Mouse (Mus musculus): ENCODE data around the gene Gm12169.
"Not testable (repeated sequence)": the region's sequence is repeated elsewhere in the genome, so short reads cannot be mapped to it uniquely, and the experiment has no call there.

Gm12169 gene

GRCm38 (mm10) chr11:46523912-46524311 lies at the start of gene Gm12169:
Gene Gm12169, plus strand, starts transcription at chr11:46524212.
- DNase-seq = no peak

GRCm38 (mm10) chr11:46474220-46474619 lies 49.8 kb upstream of the Gm12169 start:
- no peak for DNase-seq

GRCm38 (mm10) chr11:46479311-46479710 lies 44.7 kb upstream of the Gm12169 start:
- DNase-seq = no peak

GRCm38 (mm10) chr11:46480517-46480916 lies 43.5 kb upstream of the Gm12169 start:
- DNase-seq = peak in 1 of 2 experiments; percentile 21

- no peak for DNase-seq
These were observed 35.8 kb upstream of the Gm12169 start for GRCm38 (mm10) chr11:46488231-46488630.

- DNase-seq = no peak
These were observed 35.4 kb upstream of the Gm12169 start for GRCm38 (mm10) chr11:46488650-46489049.

- no peak for DNase-seq
These were observed 16.9 kb upstream of the Gm12169 start for GRCm38 (mm10) chr11:46507146-46507545.

- no peak for DNase-seq
These were observed 14.1 kb upstream of the Gm12169 start for GRCm38 (mm10) chr11:46509900-46510299.

- DNase-seq = not testable (repeated sequence)
These were observed 2.7 kb upstream of the Gm12169 start for GRCm38 (mm10) chr11:46521341-46521740.

GRCm38 (mm10) chr11:46522719-46523118 lies 1.3 kb upstream of the Gm12169 start:
- no peak for DNase-seq

- no peak for DNase-seq
These were observed 6.1 kb downstream of the Gm12169 start for GRCm38 (mm10) chr11:46530149-46530548.

- DNase-seq = no peak
These were observed 13.0 kb downstream of the Gm12169 start for GRCm38 (mm10) chr11:46536978-46537377.

- DNase-seq = no peak
These were observed 19.5 kb downstream of the Gm12169 start for GRCm38 (mm10) chr11:46543530-46543929.

GRCm38 (mm10) chr11:46549721-46550120 lies 25.7 kb downstream of the Gm12169 start:
- no peak for DNase-seq

GRCm38 (mm10) chr11:46552741-46553140 lies 28.7 kb downstream of the Gm12169 start:
- no peak for DNase-seq

GRCm38 (mm10) chr11:46561096-46561495 lies 37.1 kb downstream of the Gm12169 start:
- no peak for DNase-seq

- DNase-seq = peak; percentile 4 to 31
These were observed 40.7 kb downstream of the Gm12169 start for GRCm38 (mm10) chr11:46564671-46565070.

- no peak for DNase-seq
These were observed 42.0 kb downstream of the Gm12169 start for GRCm38 (mm10) chr11:46565967-46566366.

- no peak for DNase-seq
These were observed 45.1 kb downstream of the Gm12169 start for GRCm38 (mm10) chr11:46569107-46569506.

GRCm38 (mm10) chr11:46571327-46571726 lies 47.3 kb downstream of the Gm12169 start, which contains the start of gene BC053393:
Gene BC053393, plus strand, starts transcription at chr11:46571536.
- DNase-seq = no peak

GRCm38 (mm10) chr11:46578771-46579281 lies 54.8 kb downstream of the Gm12169 start:
- DNase-seq = no peak

- no peak for DNase-seq
These were observed 56.4 kb downstream of the Gm12169 start for GRCm38 (mm10) chr11:46580428-46580827.

- DNase-seq = no peak
These were observed 58.7 kb downstream of the Gm12169 start for GRCm38 (mm10) chr11:46582741-46583140.

All from lung, postnatal 4 days (tissue).